Mouse (Mus musculus) heart, postnatal 0 days (tissue): ENCODE measurements around the gene Carmil2.

Experiments used
- CTCF ChIP-seq: IDR thresholded peaks from 2 replicates; pipeline ENCODE4 v1.5.1; 2016; ENCODE audit warnings: antibody characterized with exemption, control low read depth, low read depth
- EP300 ChIP-seq: IDR thresholded peaks from 2 replicates; pipeline ENCODE4 v1.6.1; 2016; ENCODE audit warnings: antibody characterized with exemption, low read depth

DNA sequence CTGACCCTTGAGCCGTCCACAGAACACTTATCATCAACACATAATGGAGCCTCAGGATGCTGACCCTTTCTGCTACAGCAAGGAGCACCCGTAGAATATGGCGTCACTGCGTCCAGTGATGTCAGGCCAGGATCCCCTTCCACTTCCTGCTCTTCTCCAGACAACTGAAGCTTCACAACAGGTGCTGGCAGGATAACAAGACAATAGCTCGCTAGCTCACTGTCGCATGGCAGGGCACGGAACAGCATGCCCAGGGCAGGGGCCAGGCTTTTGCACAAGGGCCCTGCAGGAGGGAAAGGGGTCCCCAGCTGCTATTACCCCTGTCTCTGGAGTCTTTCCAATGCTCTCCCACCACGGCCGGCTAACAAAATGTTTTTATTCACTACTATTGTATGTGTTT lies 36.8 kb downstream of the Carmil2 start:
- TF ChIP-seq CTCF (no peak), EP300 (no peak)
